Mouse (Mus musculus) erythroblast, embryonic 14.5 days (primary cell): ENCODE measurements around the gene Pfdn5.

Source experiments
- GATA1 ChIP-seq: IDR thresholded peaks from 2 replicates; pipeline ENCODE4 v1.6.1; 2012; ENCODE audit warnings: low read length, inconsistent platforms, mixed read lengths
- TAL1 ChIP-seq: IDR thresholded peaks from 3 replicates; pipeline ENCODE4 v1.6.1; 2012; ENCODE audit warnings: low read length, inconsistent platforms, mixed read lengths

DNA sequence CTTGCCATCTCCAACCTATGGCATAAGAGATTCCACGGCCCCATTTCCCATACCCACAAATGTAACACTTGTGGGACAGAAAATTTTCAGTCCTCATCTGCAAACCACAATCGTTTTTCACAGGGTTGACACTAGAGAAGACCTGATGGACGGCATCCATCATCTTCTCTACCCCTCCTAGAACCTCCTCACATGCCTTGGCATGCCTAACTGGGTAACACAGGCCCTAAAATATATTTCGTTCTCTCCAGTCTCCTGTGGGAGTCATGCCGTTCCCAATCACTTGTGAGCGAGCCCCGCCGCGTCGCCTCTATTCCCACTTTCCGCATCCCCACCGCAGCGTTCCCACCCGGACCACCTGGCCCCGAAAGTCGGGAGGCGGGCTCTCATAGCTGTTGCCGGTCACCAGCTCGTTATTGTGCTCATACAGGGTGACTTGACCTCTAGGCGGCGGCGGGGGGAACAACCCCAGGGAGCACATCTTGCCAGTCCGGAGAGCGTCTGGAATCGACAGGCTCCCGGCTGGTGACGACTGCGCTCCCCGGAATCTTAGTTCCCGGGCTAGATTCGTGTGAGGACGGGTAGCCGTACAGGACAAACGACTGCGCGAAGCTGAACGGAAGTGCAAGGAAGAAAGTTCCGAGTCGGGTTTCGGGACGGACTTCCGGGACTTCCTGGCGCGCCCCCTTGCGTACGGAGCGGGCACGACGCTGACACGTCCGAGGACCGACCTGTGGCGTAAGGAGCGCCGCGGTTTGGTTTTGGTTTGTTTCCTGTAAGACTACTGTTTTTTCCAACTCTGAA, 24.4 kb downstream of the Pfdn5 start, which contains the start of gene Aaas:
- TF ChIP-seq GATA1 = no peak
- no peak for TF ChIP-seq TAL1
